Mouse (Mus musculus) left cerebral cortex, adult 2 months (tissue): Measurements from ENCODE around the gene Hoxb9. TPM values are rescaled to one million over a fixed set of nuclear protein-coding genes. Genes with fewer than 3 reads are reported as not detected.

Source experiments
- DNase-seq, 2 experiments: peaks; one replicate each; pipeline ENCODE4 v3.0.0; 2021 to 2022; ENCODE audit warnings: low spot score in 2 of 2, mixed read lengths in 1 of 2; ENCODE audit errors: extremely low spot score in 1 of 2
- H3K27ac ChIP-seq: fragments of 200-600 bp; 2 replicates; pipeline ENCODE4 v1.8.1; 2022
- H3K4me3 ChIP-seq: fragments of 200-600 bp; 2 replicates; pipeline ENCODE4 v1.8.1; 2022
- CTCF ChIP-seq: fragments of 200-600 bp; IDR thresholded peaks from 2 replicates; pipeline ENCODE4 v1.8.1; 2022; ENCODE audit warnings: antibody characterized with exemption, mild to moderate bottlenecking, moderate library complexity
- intact Hi-C: fragments of 180-260 bp; cut with DNase I; formaldehyde crosslinking; loops from one replicate; pipeline ENCODE4 v1.15.1; 2025
- total RNA-seq, 2 experiments: library from RNA; stranded (reverse); gene quantifications; 2 replicates each; pipeline ENCODE4 v1.2.3; 2021

Hoxb9 gene
- total RNA-seq, 2 experiments from 2014 or later, result not detected

DNA sequence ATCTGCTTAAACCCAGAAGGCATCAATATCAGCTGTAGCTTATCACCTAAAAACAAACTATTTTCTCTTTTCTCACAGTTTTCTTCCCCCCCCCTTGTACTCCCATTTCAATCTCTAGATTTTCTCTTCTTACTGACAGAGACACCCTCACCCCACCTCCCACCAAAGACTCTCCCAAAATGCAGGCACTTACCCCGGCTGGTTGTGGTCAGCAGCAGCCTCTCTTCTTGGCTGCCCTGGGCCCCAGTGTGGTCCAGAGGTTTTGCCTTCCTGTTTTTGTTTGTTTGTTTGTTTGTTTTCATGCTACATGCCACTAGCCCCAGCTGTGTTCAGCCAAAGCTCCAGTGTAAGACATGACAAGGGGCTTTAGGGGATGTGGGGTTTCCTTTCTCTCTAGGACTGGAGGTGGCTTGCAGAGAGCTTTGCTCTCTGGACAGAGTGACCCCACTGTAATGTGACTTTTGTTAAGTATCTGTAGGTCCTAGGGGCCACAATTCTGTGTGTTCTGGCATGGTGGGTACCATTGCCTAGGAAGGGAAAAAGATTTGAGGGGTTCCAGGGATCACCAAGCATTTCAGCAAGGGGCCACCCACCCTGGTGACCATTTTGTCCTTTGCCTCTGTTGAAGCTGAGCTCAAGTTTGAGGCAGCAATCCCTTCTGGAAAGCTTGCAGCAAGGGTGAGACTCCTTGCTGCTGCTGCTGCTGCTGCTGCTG, 3.1 kb upstream of the Hoxb9 start:
- DNase-seq, result no peak
- no peak for TF ChIP-seq CTCF
- Histone ChIP-seq H3K4me3 (no peak overlapping the region), H3K27ac (no peak overlapping the region)
- intact Hi-C loops, result loop anchor here (5.0 kb wide), 1 partner anchor 76 kb away; the partner anchor contains the start of gene Hoxb13

DNA sequence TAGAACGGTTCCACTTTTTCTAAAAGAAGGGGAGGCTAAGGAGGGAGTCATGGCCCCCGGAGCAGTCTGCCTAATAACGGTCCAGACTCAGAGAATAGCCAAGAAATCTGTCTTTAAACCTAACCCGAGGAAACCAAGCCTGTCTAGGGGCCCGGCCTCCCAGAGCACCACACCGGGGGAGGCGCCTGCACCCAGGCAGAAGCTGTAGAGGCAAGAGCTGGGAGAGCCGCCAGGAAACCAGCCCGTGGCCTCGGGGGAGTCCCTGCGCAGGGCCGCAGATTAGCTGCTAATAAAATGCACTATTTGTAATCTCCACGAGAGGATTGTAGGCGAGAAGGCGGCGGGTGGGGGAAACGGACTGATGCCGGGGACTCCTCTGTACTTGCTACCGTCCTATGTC, 1.4 kb upstream of the Hoxb9 start:
- intact Hi-C loops, result loop anchor here (5.0 kb wide), 1 partner anchor 78 kb away; the partner anchor contains the start of gene Hoxb13
- no peak for DNase-seq
- H3K4me3 ChIP-seq, result no peak overlapping the region
- no peak overlapping the region for H3K27ac ChIP-seq
- TF ChIP-seq CTCF, result no peak

DNA sequence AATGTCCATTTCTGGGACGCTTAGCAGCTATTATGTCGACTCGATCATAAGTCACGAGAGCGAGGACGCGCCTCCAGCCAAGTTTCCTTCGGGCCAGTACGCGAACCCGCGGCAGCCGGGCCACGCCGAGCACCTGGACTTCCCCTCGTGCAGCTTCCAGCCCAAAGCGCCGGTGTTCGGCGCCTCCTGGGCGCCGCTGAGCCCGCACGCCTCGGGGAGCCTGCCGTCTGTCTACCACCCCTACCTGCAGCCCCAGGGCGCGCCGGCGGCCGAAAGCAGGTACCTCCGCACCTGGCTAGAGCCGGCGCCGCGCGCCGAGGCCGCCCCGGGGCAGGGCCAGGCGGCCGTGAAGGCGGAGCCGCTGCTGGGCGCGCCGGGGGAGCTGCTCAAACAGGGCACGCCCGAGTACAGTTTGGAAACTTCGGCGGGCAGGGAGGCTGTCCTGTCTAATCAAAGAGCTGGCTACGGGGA, 319 bp downstream of the Hoxb9 start:
- no peak overlapping the region for H3K27ac ChIP-seq
- intact Hi-C loops, result no loop called here
- DNase-seq, result no peak
- no peak for TF ChIP-seq CTCF
- no peak overlapping the region for H3K4me3 ChIP-seq

DNA sequence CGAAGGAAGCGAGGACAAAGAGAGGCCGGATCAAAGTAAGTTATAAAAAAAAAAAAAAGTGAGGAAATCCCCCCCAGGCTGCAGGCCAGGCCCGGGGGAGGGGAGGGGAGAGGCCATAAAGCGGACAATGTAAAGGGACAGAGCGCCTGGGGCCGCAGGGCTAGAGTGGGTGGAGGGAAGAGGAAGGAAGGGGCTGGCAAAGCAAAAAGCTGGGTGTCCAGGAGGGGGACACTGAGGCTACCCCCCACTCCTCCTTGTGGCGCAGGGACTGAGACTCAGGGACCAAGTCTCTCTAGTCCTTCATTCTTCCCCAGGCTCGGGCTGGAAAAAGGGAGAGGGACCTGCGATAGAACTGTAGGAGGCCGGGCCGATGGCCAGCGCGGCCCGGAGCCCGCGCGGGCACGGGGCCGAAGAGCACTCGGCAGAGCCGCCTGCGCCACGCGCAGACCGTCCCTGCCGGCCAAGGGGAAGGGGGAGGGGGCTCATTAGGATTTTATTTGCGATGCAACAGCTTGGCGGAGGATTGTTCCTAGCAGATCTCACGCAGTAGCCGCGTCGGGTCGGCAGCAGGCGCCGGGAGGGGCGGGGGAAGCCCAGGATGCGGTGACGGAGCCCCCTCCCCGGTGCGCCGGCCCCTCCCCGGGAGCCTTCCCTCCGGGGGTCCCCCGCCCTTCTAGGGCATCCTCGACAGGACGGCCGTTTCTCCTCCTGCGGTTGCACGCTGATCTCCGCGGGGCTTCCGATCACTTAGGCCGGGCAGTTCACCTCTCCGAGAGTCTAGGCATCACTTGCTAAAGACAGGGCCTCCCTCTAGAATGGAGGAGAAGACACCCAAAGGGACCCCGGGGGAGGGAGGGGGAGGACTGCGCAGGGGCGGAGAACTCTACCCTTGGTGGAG, 1.0 kb downstream of the Hoxb9 start:
- Histone ChIP-seq H3K4me3 (no peak overlapping the region), H3K27ac (no peak overlapping the region)
- DNase-seq, result no peak
- intact Hi-C loops, result no loop called here
- TF ChIP-seq CTCF, result no peak

DNA sequence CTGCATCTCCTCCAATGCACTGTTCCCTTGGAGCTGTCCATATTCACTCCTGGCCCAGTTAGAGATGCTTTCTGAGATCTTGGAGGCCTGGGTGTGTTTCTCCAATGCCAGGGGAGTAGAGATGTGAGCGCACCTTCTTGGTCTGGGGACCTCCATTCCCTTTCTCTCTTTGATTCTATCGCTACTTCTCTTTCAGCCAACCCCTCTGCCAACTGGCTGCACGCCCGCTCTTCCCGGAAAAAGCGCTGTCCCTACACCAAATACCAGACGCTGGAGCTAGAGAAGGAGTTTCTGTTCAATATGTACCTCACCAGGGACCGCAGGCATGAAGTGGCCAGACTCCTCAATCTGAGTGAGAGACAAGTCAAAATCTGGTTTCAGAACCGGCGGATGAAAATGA, 3.2 kb downstream of the Hoxb9 start:
- H3K4me3 ChIP-seq, result no peak overlapping the region
- intact Hi-C loops, result no loop called here

DNA sequence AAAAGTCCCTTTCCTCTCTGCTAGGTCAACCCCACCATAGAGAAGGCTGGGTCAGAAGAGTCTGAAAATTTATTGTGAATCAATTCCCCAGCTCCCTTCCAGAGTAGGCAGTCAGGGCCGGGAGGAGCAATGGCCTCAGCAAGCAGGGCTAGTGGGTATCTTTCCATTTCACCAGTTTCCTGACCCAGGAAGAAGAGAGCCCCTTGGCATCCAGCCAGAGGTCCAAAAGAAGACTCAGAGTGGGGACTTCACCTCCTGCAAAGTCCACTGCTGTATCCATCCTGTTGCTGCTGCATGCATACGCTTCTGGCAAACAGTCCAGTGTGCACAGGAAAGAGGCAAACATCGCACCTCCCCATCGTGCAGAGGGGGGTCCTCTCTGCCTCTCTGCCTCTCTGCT, 4.6 kb downstream of the Hoxb9 start:
- intact Hi-C loops, result loop anchor here (5.0 kb wide), 3 partner anchors 261 to 501 kb away; partner anchors contain the start of gene Snx11
- H3K27ac ChIP-seq, result no peak overlapping the region

More for the DNA sequence above, 3.2 kb downstream of the Hoxb9 start:
- H3K27ac ChIP-seq, result no peak overlapping the region
- no peak for DNase-seq
- TF ChIP-seq CTCF, result no peak

DNA sequence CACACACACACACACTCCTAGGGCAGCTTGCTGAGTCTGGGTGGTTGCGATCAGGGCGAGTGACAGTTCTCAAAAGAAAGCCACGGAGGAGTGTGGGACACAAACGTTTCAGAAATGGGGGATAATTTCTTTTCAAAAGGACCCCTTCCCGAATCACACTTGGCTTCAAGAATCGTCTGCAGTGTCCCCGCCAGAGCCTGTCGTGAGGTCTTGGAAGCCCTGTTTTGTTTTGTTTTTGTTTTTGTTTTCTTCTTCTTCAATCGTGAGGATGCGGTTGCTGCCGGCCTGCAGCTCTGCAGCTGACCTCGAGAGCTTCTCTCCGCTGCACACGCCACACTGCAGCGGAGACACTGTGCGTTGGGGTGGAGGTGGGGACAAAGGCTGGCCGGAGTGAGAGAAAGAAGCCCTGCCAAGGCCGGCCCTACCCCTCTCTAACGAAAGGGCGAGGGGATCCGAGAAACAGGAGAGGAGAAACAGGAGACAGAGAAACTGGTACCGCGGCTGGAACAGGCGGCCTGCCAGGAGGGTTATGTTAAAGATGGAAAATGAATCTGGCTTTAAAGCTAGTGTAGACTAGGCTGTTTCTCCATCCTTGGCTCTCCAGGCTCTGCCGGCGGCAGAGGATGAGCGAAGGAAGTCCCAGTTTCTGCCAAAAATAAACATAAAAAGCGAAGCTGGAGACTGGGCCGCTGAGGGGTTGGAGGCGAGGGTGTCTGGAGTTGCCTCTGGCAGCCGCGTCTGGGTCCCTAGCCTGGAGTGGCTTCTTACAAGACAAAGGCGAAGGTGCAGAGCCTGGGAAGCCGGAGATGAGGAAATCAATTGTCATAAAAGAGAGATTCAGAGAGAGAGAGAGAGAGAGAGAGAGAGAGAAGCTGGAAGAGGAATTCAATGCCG, 6.1 kb downstream of the Hoxb9 start:
- intact Hi-C loops, result loop anchor here (1.0 to 5.0 kb wide), 7 partner anchors 260 to 585 kb away; partner anchors contain the start of gene Snx11
- TF ChIP-seq CTCF, result no peak
- DNase-seq, result no peak
- H3K4me3 ChIP-seq, result no peak overlapping the region
- H3K27ac ChIP-seq, result no peak overlapping the region

More for the DNA sequence above, 4.6 kb downstream of the Hoxb9 start:
- no peak overlapping the region for H3K4me3 ChIP-seq
- no peak for DNase-seq
- no peak for TF ChIP-seq CTCF

DNA sequence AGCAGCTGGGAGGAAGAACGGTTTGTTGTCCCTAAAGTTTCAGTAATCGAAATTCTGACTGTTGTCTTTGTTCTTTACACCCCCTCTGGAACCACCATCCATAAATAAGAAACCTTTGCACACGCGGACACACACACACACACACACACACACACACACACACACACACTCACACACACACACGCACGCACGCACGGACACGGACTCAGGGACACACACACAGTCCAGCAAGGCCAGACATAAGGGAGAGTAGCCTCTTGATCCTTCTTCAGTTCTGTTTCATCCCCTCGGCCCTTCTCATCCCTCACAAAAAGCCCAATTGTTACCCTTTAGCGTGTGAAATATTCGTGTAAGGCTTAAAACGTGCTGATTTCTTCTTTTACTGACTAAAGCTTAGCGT, 7.1 kb downstream of the Hoxb9 start:
- TF ChIP-seq CTCF, result no peak
- Histone ChIP-seq H3K27ac (no peak overlapping the region), H3K4me3 (no peak overlapping the region)
- intact Hi-C loops, result loop anchor here (1.0 to 5.0 kb wide), 7 partner anchors 259 to 584 kb away; partner anchors contain the start of gene Snx11
- no peak for DNase-seq

DNA sequence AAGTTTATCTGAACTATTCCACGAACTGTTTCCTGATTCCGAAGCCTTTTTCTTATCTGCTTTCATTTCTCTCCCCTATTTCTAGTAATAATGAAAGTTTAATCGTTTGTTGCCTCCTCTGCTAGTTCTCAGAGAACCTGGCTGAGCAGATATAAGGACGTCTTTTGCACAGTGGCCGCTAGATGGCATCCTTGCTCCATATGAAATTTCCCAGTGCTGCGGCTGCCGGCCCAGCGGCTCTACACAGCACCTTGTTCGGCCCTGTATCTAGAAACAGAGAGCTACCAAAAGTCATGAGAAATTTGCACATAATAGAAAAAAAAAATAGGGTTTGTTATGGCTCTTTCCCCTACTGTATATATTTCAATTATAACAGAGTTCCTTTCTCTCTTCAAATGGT, 7.5 kb downstream of the Hoxb9 start:
- peak; percentile 87 for TF ChIP-seq CTCF
- DNase-seq, result peak; percentile 85 to 88
- Histone ChIP-seq H3K4me3 (no peak overlapping the region), H3K27ac (no peak overlapping the region)
- intact Hi-C loops, result loop anchor here (1.0 to 5.0 kb wide), 7 partner anchors 259 to 584 kb away; partner anchors contain the start of gene Snx11

DNA sequence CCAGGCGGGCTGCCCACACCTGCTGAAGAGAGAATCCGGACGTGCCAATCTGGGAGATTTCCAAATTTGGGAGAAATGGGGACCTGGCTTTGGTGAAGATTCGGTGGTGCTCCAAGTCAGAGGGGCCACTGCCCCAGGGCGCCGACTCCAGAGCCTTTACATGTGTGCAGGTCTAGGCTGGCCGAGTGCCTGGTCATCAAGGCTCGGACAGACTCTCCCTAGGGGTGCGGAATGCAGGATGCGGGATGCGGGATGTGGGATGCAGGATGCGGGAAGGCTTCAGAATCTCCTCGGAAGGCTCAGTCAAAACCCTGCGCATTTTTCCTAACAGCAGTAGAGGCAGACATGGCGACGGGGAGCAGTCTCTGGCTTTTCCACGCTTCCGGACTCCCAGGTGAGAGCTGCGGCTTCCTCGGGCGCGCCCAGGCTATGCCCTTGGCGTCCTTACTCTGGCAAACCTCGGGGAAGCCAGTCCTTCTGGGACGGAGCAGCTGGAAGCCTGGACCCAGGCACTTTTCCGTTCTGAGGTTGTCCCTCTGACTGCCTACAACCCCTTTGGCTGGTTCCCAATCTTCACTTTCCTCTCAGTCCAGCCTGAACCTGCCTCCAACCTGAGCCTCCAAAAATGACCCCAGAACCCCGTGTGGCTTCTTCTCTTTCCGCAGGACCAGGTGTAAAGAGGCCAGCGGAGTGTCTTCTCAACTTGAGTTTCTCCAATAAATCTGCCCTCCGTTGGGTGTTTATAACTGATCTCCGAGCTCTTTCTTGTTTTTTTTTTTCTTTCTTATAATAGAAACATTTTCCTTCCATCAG, 8.4 kb downstream of the Hoxb9 start:
- H3K27ac ChIP-seq, result no peak overlapping the region
- no peak for TF ChIP-seq CTCF
- no peak overlapping the region for H3K4me3 ChIP-seq
- intact Hi-C loops, result loop anchor here (2.0 to 5.0 kb wide), 5 partner anchors 258 to 498 kb away; partner anchors contain the start of gene Snx11
- no peak for DNase-seq
